Mouse (Mus musculus) heart, postnatal 0 days (tissue): ENCODE results near the gene Fmnl1. TPM values are rescaled to one million over a fixed set of nuclear protein-coding genes. Genes with fewer than 3 reads are reported as not detected.

Source experiments
- ATAC-seq: fragments of 200-750 bp; cut with Nextera tagmentation; 2 replicates; pipeline ENCODE4 v1.8.0; 2017; ENCODE audit warnings: low read depth, moderate number of reproducible peaks, moderate library complexity; ENCODE audit not compliant: insufficient read depth
- DNase-seq: peaks from one replicate; pipeline ENCODE4 v3.0.0-alpha.2; 2016; ENCODE audit warnings: low spot score
- H3K27ac ChIP-seq: fragments of 300-500 bp; sonication (generic); 2 replicates; pipeline ENCODE4 v1.5.1; 2014; ENCODE audit warnings: low read depth, mild to moderate bottlenecking
- H3K27me3 ChIP-seq: fragments of 300-500 bp; sonication (generic); 2 replicates; pipeline ENCODE4 v1.6.1; 2014; ENCODE audit warnings: low read length, mixed read lengths; ENCODE audit not compliant: control insufficient read depth, insufficient read depth
- H3K36me3 ChIP-seq: fragments of 300-500 bp; sonication (generic); replicated peaks from 2 replicates; pipeline ENCODE4 v1.6.1; 2014; ENCODE audit warnings: low read length, mixed read lengths; ENCODE audit not compliant: control insufficient read depth, insufficient read depth
- H3K4me1 ChIP-seq: fragments of 300-500 bp; sonication (generic); 2 replicates; pipeline ENCODE4 v1.6.1; 2014; ENCODE audit warnings: antibody characterized with exemption; ENCODE audit not compliant: control insufficient read depth, insufficient read depth
- H3K4me2 ChIP-seq: fragments of 300-500 bp; sonication (generic); 2 replicates; pipeline ENCODE4 v1.6.1; 2014; ENCODE audit warnings: low read depth, mild to moderate bottlenecking, low read length, moderate library complexity
- H3K4me3 ChIP-seq: fragments of 300-500 bp; sonication (generic); 2 replicates; pipeline ENCODE4 v1.5.1; 2014; ENCODE audit warnings: low read depth, low read length
- H3K9ac ChIP-seq: fragments of 300-500 bp; sonication (generic); replicated peaks from 2 replicates; pipeline ENCODE4 v1.6.1; 2014; ENCODE audit warnings: low read depth, low read length, mixed read lengths
- H3K9me3 ChIP-seq: fragments of 300-500 bp; sonication (generic); replicated peaks from 2 replicates; pipeline ENCODE4 v1.6.1; 2016; ENCODE audit warnings: low read length; ENCODE audit not compliant: control insufficient read depth
- CTCF ChIP-seq: IDR thresholded peaks from 2 replicates; pipeline ENCODE4 v1.5.1; 2016; ENCODE audit warnings: antibody characterized with exemption, control low read depth, low read depth
- EP300 ChIP-seq: IDR thresholded peaks from 2 replicates; pipeline ENCODE4 v1.6.1; 2016; ENCODE audit warnings: antibody characterized with exemption, low read depth
- WGBS: fragments of 180-500 bp; shearing (Covaris S2); extraction: QIAGEN DNeasy Blood & Tissue Kit; methylation state at CpG from one replicate; pipeline ENCODE4 v1.1.7; 2014; 5-methylcytosine and 5-hydroxymethylcytosine counted together
- polyA plus RNA-seq: library from polyadenylated mRNA; unstranded; fragments of >200 nt; fragmentation: Nextera tagmentation; extraction: Ambion mirVana; gene quantifications from 2 replicates; pipeline ENCODE4 v1.2.1, GENCODE M21; 2015
- total RNA-seq: library from RNA; depleted of rRNA; stranded (reverse); fragments of >200 nt; gene quantifications from 2 replicates; pipeline ENCODE4 v1.2.3, GENCODE M21; 2014; ENCODE audit warnings: low replicate concordance; rRNA removed

Fmnl1 gene
- total and polyA plus RNA-seq, 2 experiments from 2014 or later, result 1.1 to 2.2 TPM

DNA sequence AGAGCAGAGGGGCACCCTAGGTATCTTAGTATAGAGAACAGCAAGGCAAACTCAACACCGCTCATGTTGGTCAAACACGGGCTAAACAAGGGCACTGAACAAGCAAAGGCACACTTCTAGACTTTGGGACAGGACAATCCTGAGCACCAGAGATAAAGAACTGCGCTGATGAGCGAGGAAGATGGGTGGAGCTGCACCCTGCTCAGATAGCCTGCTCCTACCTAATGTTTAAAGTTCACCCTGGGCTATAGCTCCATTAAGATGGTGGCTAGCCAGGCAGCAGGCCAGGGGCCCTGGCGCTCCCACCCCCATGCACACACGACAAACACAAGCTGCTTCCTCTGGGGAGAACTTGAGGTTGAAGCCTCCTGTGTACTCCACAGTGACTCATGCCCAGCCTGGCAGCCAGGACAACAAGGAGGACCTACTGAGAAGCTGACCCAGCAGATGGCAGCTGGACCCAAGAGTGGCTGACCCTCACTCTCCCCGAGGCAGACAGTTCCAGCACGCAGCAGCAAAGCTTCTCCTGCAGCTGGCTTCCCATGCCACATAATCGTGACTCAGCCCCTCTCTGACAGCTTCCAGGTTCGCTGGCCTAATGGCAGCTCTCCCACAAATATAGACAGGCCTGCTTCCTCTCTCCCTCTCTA, 75.3 kb downstream of the Fmnl1 start:
- TF ChIP-seq CTCF, result peak; percentile 2; the same call in 1 of the 2 replicates
- no peak for TF ChIP-seq EP300
- Histone ChIP-seq H3K27ac (peak overlapping the region; percentile 58), H3K36me3 (no peaks in the 10 kb centered on the region), H3K4me1 (peaks cover 43% of the 10 kb centered on the region), H3K4me3 (no peak overlapping the region), H3K27me3 (no peaks in the 10 kb centered on the region), H3K9me3 (no peaks in the 10 kb centered on the region), H3K4me2 (no peak overlapping the region), H3K9ac (no peak overlapping the region)
- peak; percentile 55 for DNase-seq
- 35% methylated on average over 10 of the region's 10 CpGs for WGBS
- ATAC-seq, result peak; percentile 28

DNA sequence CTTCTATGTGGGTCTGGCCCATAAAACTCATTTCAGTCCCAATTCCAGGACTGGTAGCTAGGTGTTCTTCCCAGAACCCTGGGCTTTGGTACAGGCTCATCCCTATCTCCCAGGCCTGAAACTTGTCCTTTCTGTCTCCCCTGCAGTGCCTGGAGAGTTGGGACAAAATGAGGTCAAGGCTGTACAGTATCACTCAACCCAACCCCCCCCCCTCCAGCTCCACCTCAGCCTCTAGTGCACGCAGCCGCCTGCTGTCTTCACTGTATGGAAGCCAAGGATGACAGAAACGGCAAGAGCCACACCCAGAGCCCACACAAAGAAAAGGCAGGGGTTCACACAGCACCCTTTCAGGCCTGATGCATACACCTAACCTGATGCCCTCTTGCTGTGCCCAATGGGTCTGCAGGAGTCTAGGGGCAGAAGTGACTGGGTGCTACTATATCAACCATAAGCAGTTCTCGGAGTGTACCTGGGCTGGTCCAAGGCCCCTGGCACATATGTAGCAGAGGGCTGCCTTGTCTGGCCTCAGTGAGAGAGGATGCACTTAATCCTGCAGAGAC, 75.9 kb downstream of the Fmnl1 start:
- no peak for DNase-seq
- ATAC-seq, result peak; percentile 12
- WGBS, result 34% methylated on average over 4 of the region's 4 CpGs

GRCm38 (mm10) chr11:103247504-103248177, 76.7 kb downstream of the Fmnl1 start:
- ATAC-seq (peak; percentile 88), DNase-seq (peak; percentile 82)
- Histone ChIP-seq H3K4me3 (no peak overlapping the region), H3K4me2 (peak overlapping the region; percentile 23; the same call in 1 of the 2 replicates), H3K36me3 (no peaks in the 10 kb centered on the region), H3K4me1 (peaks cover 43% of the 10 kb centered on the region), H3K9ac (no peak overlapping the region), H3K27ac (peak overlapping the region; percentile 70), H3K27me3 (no peaks in the 10 kb centered on the region), H3K9me3 (no peaks in the 10 kb centered on the region)
- TF ChIP-seq EP300 (no peak), CTCF (no peak)
- 35% methylated on average over 11 of the region's 11 CpGs for WGBS

More for the DNA sequence above, 75.9 kb downstream of the Fmnl1 start:
- Histone ChIP-seq H3K27ac (peak overlapping the region; percentile 58), H3K9ac (no peak overlapping the region), H3K4me3 (no peak overlapping the region), H3K27me3 (no peaks in the 10 kb centered on the region), H3K9me3 (no peaks in the 10 kb centered on the region), H3K36me3 (no peaks in the 10 kb centered on the region), H3K4me1 (peaks cover 43% of the 10 kb centered on the region), H3K4me2 (no peak overlapping the region; the same call in 1 of the 2 replicates)
- TF ChIP-seq EP300 (no peak), CTCF (no peak)

Other genes with a start within 250 kb of the Fmnl1 start
- 9.6 and 24.5 TPM in 2 replicates for gene Kif18b, start 246.0 kb upstream of the Fmnl1 start, total RNA-seq
- 1.2 and 1.3 TPM in 2 replicates for gene Kif18b, start 246.0 kb upstream of the Fmnl1 start, polyA plus RNA-seq
- 1.1 TPM in 1 of 2 replicates, not detected in the other for gene C1ql1, start 224.4 kb upstream of the Fmnl1 start, total RNA-seq
- 0.10 TPM in 1 of 2 replicates, not detected in the other for gene C1ql1, start 224.4 kb upstream of the Fmnl1 start, polyA plus RNA-seq
- gene Nmt1, start 142.9 kb upstream of the Fmnl1 start, total RNA-seq, result 47.6 and 63.6 TPM in 2 replicates
- 46.6 and 50.0 TPM in 2 replicates for gene Nmt1, start 142.9 kb upstream of the Fmnl1 start, polyA plus RNA-seq
- 53.5 and 64.0 TPM in 2 replicates for gene Dcakd, start 142.8 kb upstream of the Fmnl1 start, total RNA-seq
- gene Dcakd, start 142.8 kb upstream of the Fmnl1 start, polyA plus RNA-seq, result 45.2 and 50.4 TPM in 2 replicates
- gene Plcd3, start 69.4 kb upstream of the Fmnl1 start, total RNA-seq, result 27.0 and 38.9 TPM in 2 replicates
- 14.5 and 16.3 TPM in 2 replicates for gene Plcd3, start 69.4 kb upstream of the Fmnl1 start, polyA plus RNA-seq
- 16.3 and 20.0 TPM in 2 replicates for gene Acbd4, start 69.4 kb upstream of the Fmnl1 start, total RNA-seq
- gene Acbd4, start 69.4 kb upstream of the Fmnl1 start, polyA plus RNA-seq, result 21.6 and 22.2 TPM in 2 replicates
- gene Hexim1, start 54.9 kb upstream of the Fmnl1 start, total RNA-seq, result 9.0 and 11.0 TPM in 2 replicates
- 3.2 and 3.3 TPM in 2 replicates for gene Hexim1, start 54.9 kb upstream of the Fmnl1 start, polyA plus RNA-seq
- 1.6 and 1.7 TPM in 2 replicates for gene Hexim2, start 38.7 kb upstream of the Fmnl1 start, total RNA-seq
- 4.2 and 4.9 TPM in 2 replicates for gene Hexim2, start 38.7 kb upstream of the Fmnl1 start, polyA plus RNA-seq
- gene 1700023F06Rik, start 37.5 kb downstream of the Fmnl1 start, total RNA-seq, result not detected in 2 replicates
- 0.10 TPM in 1 of 2 replicates, not detected in the other for gene 1700023F06Rik, start 37.5 kb downstream of the Fmnl1 start, polyA plus RNA-seq
- gene Spata32, start 47.3 kb downstream of the Fmnl1 start, total RNA-seq, result not detected in 2 replicates
- gene Spata32, start 47.3 kb downstream of the Fmnl1 start, polyA plus RNA-seq, result not detected in 2 replicates
- 4.4 and 9.4 TPM in 2 replicates for gene Map3k14, start 96.4 kb downstream of the Fmnl1 start, total RNA-seq
- 1.3 and 1.4 TPM in 2 replicates for gene Map3k14, start 96.4 kb downstream of the Fmnl1 start, polyA plus RNA-seq
- gene Arhgap27, start 192.6 kb downstream of the Fmnl1 start, total RNA-seq, result 9.7 and 15.1 TPM in 2 replicates
- gene Arhgap27, start 192.6 kb downstream of the Fmnl1 start, polyA plus RNA-seq, result 5.4 and 6.5 TPM in 2 replicates
- 3.9 and 4.9 TPM in 2 replicates for gene Plekhm1, start 241.6 kb downstream of the Fmnl1 start, total RNA-seq
- 3.4 and 3.5 TPM in 2 replicates for gene Plekhm1, start 241.6 kb downstream of the Fmnl1 start, polyA plus RNA-seq